Mouse (Mus musculus): Measurements from ENCODE around the gene Pla2g7. TPM values are rescaled to one million over a fixed set of nuclear protein-coding genes. Genes with fewer than 3 reads are reported as not detected.

Gene Pla2g7
- total RNA-seq, 2 experiments from 2014 or later: 7.0 to 11.5 TPM

DNA sequence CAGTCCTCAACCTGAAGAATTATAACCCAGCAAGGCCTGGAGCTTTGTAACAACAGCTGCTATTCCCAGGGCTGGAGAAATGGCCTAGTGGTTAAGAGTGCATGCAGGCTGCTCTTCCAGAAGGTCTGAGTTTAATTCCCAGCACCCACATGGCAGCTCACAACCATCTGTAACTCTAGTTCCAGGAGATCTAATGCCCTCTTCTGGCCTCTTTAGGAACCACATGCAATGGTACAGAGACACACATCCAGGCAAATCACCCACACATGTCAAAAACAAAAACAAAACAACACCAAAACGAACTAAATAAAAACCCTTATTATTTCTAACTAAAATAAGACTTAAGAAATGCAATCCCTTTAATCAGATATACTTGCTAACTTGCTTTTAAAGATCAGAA, 72.9 kb downstream of the Pla2g7 start:
- ATAC-seq (replicated peaks; ENCODE audit: low FRiP score, poor library complexity, severe bottlenecking): no peak

DNA sequence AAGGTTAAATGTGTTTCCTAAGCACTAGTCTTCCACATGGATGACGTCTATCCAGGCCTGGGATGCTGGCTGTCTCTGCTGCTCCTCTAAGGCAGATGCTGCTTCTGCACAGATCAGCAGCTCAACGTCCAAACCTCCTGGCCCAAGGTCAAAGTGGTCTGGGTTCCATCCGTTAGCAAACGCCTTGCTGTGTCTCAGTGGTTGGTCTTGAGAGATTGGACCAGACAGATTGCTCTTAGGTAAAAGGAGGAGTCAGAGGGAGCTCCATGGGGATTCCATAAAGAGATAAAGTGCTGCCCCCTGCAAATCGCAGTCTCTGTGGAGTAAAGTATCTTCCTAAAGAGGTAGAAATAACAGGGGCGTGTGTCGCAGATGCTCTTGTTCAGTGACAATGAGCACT, 75.3 kb downstream of the Pla2g7 start:
- no peak for ATAC-seq (replicated peaks; ENCODE audit: low FRiP score, poor library complexity, severe bottlenecking)

DNA sequence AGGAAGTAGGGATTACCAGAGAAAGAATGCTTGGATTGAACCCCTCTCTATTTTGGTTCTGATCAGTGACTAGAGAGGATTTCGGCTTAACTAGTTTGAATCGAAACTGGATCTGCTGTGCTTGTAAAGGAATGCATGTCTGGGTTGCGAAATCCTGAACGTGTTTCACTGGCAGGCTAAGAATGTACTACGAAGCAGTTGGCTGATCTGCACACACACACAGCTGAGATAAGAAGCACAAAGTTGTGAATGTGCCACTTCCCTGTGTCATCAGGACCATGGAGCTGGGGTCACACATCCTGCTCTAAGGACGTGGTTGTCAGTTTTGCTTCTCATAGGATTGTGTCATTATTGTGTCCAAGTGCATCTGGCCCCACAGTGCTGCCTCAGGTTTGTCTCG, 76.5 kb downstream of the Pla2g7 start:
- ATAC-seq (replicated peaks; ENCODE audit: low FRiP score, poor library complexity, severe bottlenecking): no peak

- no peak for ATAC-seq (replicated peaks; ENCODE audit: low FRiP score, poor library complexity, severe bottlenecking)
Observed at GRCm38 (mm10) chr17:43645136-43645535, 77.2 kb downstream of the Pla2g7 start.

DNA sequence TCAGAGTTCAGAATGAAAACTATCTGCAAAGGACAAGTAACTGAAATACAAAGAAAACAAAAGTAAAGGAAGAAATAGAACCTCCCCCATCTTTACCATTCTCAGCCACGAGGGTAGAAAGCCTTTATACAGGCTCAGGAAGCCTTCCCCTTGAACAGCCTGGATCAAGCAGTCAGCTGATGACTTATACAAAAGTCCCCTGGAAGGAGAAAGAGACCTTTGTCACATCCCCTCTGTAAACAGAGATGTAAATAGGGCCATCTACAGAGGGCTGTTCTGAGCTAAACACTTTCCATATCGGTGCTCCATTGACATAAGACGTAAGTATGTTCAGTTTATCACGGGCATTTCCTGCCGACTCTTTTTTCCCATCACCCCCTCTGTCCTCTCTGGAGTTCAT, 79.0 kb downstream of the Pla2g7 start:
- no peak for ATAC-seq (replicated peaks; ENCODE audit: low FRiP score, poor library complexity, severe bottlenecking)

DNA sequence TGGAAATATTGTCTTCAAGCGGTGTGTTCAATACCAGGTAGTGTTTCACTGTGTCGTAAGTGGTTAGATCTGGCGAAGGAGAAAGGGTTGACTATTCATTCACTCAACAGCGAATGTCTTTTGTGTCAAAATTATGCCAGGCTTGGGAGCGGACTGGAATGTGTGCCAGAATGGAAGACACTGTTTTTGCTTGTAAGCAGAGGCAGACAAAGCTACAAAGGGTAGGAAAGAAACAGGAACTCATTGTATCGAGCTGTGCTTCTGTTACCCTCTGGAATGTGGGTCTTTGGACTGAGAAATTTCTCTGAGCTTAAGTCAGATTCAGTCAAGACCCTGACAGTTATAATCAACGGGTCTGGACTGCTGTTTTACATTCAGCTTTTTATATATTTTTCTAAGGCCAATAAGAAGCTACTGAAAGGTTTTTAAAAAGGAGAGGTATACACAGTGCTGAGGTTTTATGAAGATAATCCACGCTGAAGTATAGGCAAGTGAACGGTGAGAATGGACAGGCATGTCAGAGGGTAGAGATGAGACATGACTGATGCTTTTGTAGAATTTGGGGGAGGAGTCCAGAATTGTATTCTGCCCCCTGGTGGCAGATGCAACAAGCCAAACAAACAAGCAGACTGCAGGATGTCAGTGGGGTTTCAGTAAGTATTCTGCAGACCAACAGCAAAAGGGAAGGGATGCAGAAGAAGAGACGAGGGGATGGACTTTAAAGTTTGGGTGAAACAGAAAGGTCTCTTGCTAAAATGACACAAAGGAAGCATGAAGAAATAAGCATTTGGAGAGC, 81.9 kb downstream of the Pla2g7 start:
- no peak for ATAC-seq (replicated peaks; ENCODE audit: low FRiP score, poor library complexity, severe bottlenecking)

GRCm38 (mm10) chr17:43651314-43652046, 83.6 kb downstream of the Pla2g7 start:
- no peak for ATAC-seq (replicated peaks; ENCODE audit: low FRiP score, poor library complexity, severe bottlenecking)

Other genes starting within 250 kb of the Pla2g7 start
- gene Adgrf5, start 207.6 kb upstream of the Pla2g7 start, total RNA-seq (2015; ENCODE audit: low replicate concordance): 0.21 and 0.38 TPM in 2 replicates
- gene Adgrf5, start 207.6 kb upstream of the Pla2g7 start, total RNA-seq (2017; ENCODE audit: low replicate concordance): 0.85 and 0.98 TPM in 2 replicates
- not detected in 2 replicates for gene Mep1a, start 65.3 kb upstream of the Pla2g7 start, total RNA-seq (2015; ENCODE audit: low replicate concordance)
- not detected in 2 replicates for gene Mep1a, start 65.3 kb upstream of the Pla2g7 start, total RNA-seq (2017; ENCODE audit: low replicate concordance)
- gene Ankrd66, start 24.5 kb upstream of the Pla2g7 start, total RNA-seq (2015; ENCODE audit: low replicate concordance): not detected in 2 replicates
- 0.56 TPM in 1 of 2 replicates, not detected in the other for gene Ankrd66, start 24.5 kb upstream of the Pla2g7 start, total RNA-seq (2017; ENCODE audit: low replicate concordance)
- gene Tdrd6, start 62.2 kb downstream of the Pla2g7 start, total RNA-seq (2015; ENCODE audit: low replicate concordance): not detected in 2 replicates
- not detected in 2 replicates for gene Tdrd6, start 62.2 kb downstream of the Pla2g7 start, total RNA-seq (2017; ENCODE audit: low replicate concordance)
- 0.42 TPM in 1 of 2 replicates, not detected in the other for gene Slc25a27, start 99.1 kb downstream of the Pla2g7 start, total RNA-seq (2015; ENCODE audit: low replicate concordance)
- gene Slc25a27, start 99.1 kb downstream of the Pla2g7 start, total RNA-seq (2017; ENCODE audit: low replicate concordance): 0.42 and 1.3 TPM in 2 replicates
- 0.63 TPM in 1 of 2 replicates, not detected in the other for gene Cyp39a1, start 99.3 kb downstream of the Pla2g7 start, total RNA-seq (2015; ENCODE audit: low replicate concordance)
- 0.17 and 1.5 TPM in 2 replicates for gene Cyp39a1, start 99.3 kb downstream of the Pla2g7 start, total RNA-seq (2017; ENCODE audit: low replicate concordance)
- gene Rcan2, start 233.3 kb downstream of the Pla2g7 start, total RNA-seq (2015; ENCODE audit: low replicate concordance): not detected in 2 replicates
- gene Rcan2, start 233.3 kb downstream of the Pla2g7 start, total RNA-seq (2017; ENCODE audit: low replicate concordance): not detected in 2 replicates